Mouse (Mus musculus) limb, embryonic 13.5 days (tissue): ENCODE data around the gene Coa6. TPM values are rescaled to one million over a fixed set of nuclear protein-coding genes. Genes with fewer than 3 reads are reported as not detected.

Source experiments
- ATAC-seq: fragments of 200-750 bp; cut with Nextera tagmentation; 2 replicates; pipeline ENCODE4 v1.8.0; 2017; ENCODE audit warnings: low read depth, moderate number of reproducible peaks, moderate TSS enrichment; ENCODE audit not compliant: low FRiP score
- H3K27ac ChIP-seq: fragments of 300-500 bp; sonication (generic); 2 replicates; pipeline ENCODE4 v1.5.1; 2015; ENCODE audit warnings: inconsistent platforms, mild to moderate bottlenecking, moderate library complexity
- H3K27me3 ChIP-seq: fragments of 300-500 bp; sonication (generic); 2 replicates; pipeline ENCODE4 v1.6.1; 2015; ENCODE audit warnings: mild to moderate bottlenecking, inconsistent platforms
- H3K36me3 ChIP-seq: fragments of 300-500 bp; sonication (generic); 2 replicates; pipeline ENCODE4 v1.6.1; 2015; ENCODE audit warnings: inconsistent platforms, mild to moderate bottlenecking, moderate library complexity
- H3K4me1 ChIP-seq: fragments of 300-500 bp; sonication (generic); 2 replicates; pipeline ENCODE4 v1.6.1; 2015; ENCODE audit warnings: inconsistent platforms
- H3K4me2 ChIP-seq: fragments of 300-500 bp; sonication (generic); replicated peaks from 2 replicates; pipeline ENCODE4 v1.6.1; 2015; ENCODE audit warnings: inconsistent platforms, mild to moderate bottlenecking, moderate library complexity
- H3K4me3 ChIP-seq: fragments of 300-500 bp; sonication (generic); 2 replicates; pipeline ENCODE4 v1.5.1; 2015; ENCODE audit warnings: moderate library complexity, mild to moderate bottlenecking, inconsistent platforms
- H3K9ac ChIP-seq: fragments of 300-500 bp; sonication (generic); 2 replicates; pipeline ENCODE4 v1.6.1; 2015; ENCODE audit warnings: mild to moderate bottlenecking, inconsistent platforms
- H3K9me3 ChIP-seq: fragments of 300-500 bp; sonication (generic); 2 replicates; pipeline ENCODE4 v1.6.1; 2016; ENCODE audit warnings: inconsistent platforms
- WGBS: fragments of 180-500 bp; shearing (Covaris S2); methylation state at CpG from one replicate; pipeline ENCODE4 v1.1.7; 2015; 5-methylcytosine and 5-hydroxymethylcytosine counted together
- polyA plus RNA-seq: library from polyadenylated mRNA; unstranded; fragments of >200 nt; fragmentation: Nextera tagmentation; extraction: Ambion mirVana; gene quantifications from 2 replicates; pipeline ENCODE4 v1.2.1, GENCODE M21; 2015

Coa6 gene
- polyA plus RNA-seq, 1 experiment from 2014 or later = 54.2 TPM

DNA sequence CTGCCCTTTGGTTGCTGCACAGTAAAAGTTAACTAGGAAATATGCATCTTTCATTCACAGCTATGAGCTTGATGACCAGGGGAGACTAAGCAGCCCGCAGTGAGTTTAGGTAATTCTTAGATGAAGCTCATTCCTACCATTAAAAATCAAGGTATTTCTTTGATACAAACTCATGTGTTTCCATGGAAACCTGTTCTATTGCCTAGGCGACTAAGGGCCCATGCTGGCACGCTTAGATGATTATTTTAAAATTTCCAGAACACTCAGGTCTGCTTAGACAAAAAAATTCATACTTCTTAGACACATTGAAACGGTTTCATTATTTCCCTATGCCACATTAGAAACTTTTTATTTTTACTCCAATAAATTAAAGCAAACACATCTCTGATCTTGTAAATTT is 17.3 kb upstream of the Coa6 start:
- no peaks in the 10 kb centered on the region for H3K36me3 ChIP-seq
- H3K4me2 ChIP-seq = no peak overlapping the region
- no peak overlapping the region for H3K27ac ChIP-seq
- no peak overlapping the region for H3K4me3 ChIP-seq
- no peaks in the 10 kb centered on the region for H3K9me3 ChIP-seq
- no peaks in the 10 kb centered on the region for H3K4me1 ChIP-seq
- H3K9ac ChIP-seq = no peak overlapping the region
- no peaks in the 10 kb centered on the region for H3K27me3 ChIP-seq
- WGBS = 75% methylated on average over 4 of the region's 4 CpGs
- no peak for ATAC-seq

DNA sequence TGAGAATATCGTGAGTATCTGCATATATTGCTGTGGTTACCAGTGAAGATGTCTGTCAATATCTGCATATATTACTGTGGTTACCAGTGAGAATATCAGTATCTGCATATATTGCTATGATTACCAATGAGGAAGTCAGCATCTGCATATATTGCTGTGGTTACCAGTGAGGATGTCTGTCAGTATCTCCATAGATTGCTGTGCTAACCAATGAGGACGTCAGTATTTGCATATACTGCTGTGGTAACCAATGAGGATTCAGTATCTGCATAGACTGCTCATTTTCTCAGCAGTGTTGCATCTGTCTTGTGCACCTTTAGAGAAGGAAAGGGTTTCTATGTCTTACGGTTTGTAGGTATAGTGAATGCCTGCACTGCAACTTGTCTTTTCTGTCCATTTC is 1.5 kb upstream of the Coa6 start:
- Histone ChIP-seq H3K4me3 (no peak overlapping the region), H3K4me1 (peaks cover 13% of the 10 kb centered on the region), H3K36me3 (peaks cover 2% of the 10 kb centered on the region), H3K27me3 (no peaks in the 10 kb centered on the region), H3K27ac (no peak overlapping the region), H3K9ac (no peak overlapping the region), H3K9me3 (no peaks in the 10 kb centered on the region), H3K4me2 (no peak overlapping the region)
- WGBS = 75% methylated on average over 3 of the region's 3 CpGs
- no peak for ATAC-seq

- Histone ChIP-seq H3K4me1 (peaks cover 13% of the 10 kb centered on the region), H3K27ac (peak overlapping the region; percentile 70; the same call in 1 of the 2 replicates), H3K9me3 (no peaks in the 10 kb centered on the region), H3K4me2 (peak overlapping the region; percentile 89), H3K27me3 (no peaks in the 10 kb centered on the region), H3K4me3 (peak overlapping the region; percentile 91), H3K9ac (peak overlapping the region; percentile 92), H3K36me3 (peaks cover 23% of the 10 kb centered on the region)
- ATAC-seq = peak; percentile 55
- 9% methylated on average over 9 of the region's 9 CpGs for WGBS
These were observed 595 bp downstream of the Coa6 start for GRCm38 (mm10) chr8:126422920-126423300.

GRCm38 (mm10) chr8:126424163-126424562 is 1.8 kb downstream of the Coa6 start:
- H3K9me3 ChIP-seq = no peaks in the 10 kb centered on the region

DNA sequence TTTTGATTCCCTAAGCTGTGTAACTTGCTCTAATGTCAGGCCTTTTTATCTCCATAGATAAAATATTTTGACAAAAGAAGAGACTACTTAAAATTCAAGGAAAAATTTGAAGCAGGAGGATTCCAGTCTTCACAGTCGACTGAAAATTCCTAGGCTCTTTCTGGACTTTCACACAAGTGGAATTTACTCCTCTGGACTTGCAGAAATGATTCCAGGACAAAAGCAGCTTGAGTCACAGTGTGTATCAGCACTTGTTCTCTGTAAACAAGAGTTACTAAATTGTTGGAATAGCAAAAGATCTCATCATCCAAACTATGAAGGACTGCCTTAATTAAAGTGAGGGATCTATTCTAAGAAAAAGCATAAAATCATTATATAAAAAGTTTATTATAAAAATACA is 2.6 kb downstream of the Coa6 start:
- Histone ChIP-seq H3K36me3 (peaks cover 43% of the 10 kb centered on the region), H3K9me3 (no peaks in the 10 kb centered on the region), H3K27me3 (no peaks in the 10 kb centered on the region), H3K4me2 (no peak overlapping the region), H3K9ac (no peak overlapping the region), H3K4me3 (no peak overlapping the region), H3K27ac (no peak overlapping the region), H3K4me1 (peaks cover 13% of the 10 kb centered on the region)
- WGBS = 80% methylated on average over 1 of the region's 1 CpGs
- no peak for ATAC-seq

More at GRCm38 (mm10) chr8:126424163-126424562, 1.8 kb downstream of the Coa6 start:
- WGBS = 78% methylated on average over 4 of the region's 4 CpGs
- Histone ChIP-seq H3K4me3 (no peak overlapping the region), H3K27ac (no peak overlapping the region), H3K36me3 (peaks cover 35% of the 10 kb centered on the region), H3K4me1 (peaks cover 13% of the 10 kb centered on the region), H3K9ac (no peak overlapping the region), H3K4me2 (no peak overlapping the region), H3K27me3 (no peaks in the 10 kb centered on the region)
- ATAC-seq = no peak

GRCm38 (mm10) chr8:126429635-126430034 is 7.3 kb downstream of the Coa6 start:
- no peak overlapping the region for H3K4me3 ChIP-seq
- peaks cover 78% of the 10 kb centered on the region for H3K36me3 ChIP-seq
- WGBS = 92% methylated on average over 5 of the region's 5 CpGs
- ATAC-seq = no peak
- no peak overlapping the region for H3K4me2 ChIP-seq
- no peaks in the 10 kb centered on the region for H3K27me3 ChIP-seq
- H3K27ac ChIP-seq = no peak overlapping the region
- no peaks in the 10 kb centered on the region for H3K4me1 ChIP-seq
- no peaks in the 10 kb centered on the region for H3K9me3 ChIP-seq
- no peak overlapping the region for H3K9ac ChIP-seq

DNA sequence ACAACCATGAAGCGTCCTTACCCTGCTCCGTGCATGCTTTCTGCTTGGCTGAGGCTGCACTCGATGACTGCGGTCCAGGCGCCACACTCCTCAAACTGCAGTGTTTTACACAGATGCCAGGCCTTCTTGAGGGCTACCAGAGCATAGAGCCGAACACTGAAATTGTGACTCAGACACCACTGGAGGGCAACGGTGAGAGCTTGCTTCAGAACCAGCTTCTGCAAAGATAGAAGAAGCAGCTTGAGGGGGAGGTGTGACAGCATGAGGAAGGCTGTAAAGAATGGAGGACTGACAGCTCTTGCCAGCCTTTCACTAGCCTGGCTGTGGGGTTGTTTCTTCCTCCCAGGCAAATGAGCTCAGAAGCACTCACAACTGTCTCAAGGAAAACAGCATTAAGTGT is 11.5 kb downstream of the Coa6 start:
- WGBS = 85% methylated on average over 7 of the region's 7 CpGs
- Histone ChIP-seq H3K9me3 (no peaks in the 10 kb centered on the region), H3K36me3 (peaks cover 72% of the 10 kb centered on the region), H3K4me2 (no peak overlapping the region), H3K9ac (no peak overlapping the region), H3K4me3 (no peak overlapping the region), H3K27ac (no peak overlapping the region), H3K4me1 (no peaks in the 10 kb centered on the region), H3K27me3 (no peaks in the 10 kb centered on the region)
- ATAC-seq = no peak

- H3K27me3 ChIP-seq = no peaks in the 10 kb centered on the region
- no peak overlapping the region for H3K9ac ChIP-seq
- 79% methylated on average over 2 of the region's 2 CpGs for WGBS
- no peak overlapping the region for H3K4me2 ChIP-seq
- H3K9me3 ChIP-seq = no peaks in the 10 kb centered on the region
- ATAC-seq = no peak
- H3K36me3 ChIP-seq = peaks cover 52% of the 10 kb centered on the region
- H3K4me3 ChIP-seq = no peak overlapping the region
- H3K4me1 ChIP-seq = no peaks in the 10 kb centered on the region
- H3K27ac ChIP-seq = no peak overlapping the region
These were observed 16.6 kb downstream of the Coa6 start for GRCm38 (mm10) chr8:126438937-126439336.

DNA sequence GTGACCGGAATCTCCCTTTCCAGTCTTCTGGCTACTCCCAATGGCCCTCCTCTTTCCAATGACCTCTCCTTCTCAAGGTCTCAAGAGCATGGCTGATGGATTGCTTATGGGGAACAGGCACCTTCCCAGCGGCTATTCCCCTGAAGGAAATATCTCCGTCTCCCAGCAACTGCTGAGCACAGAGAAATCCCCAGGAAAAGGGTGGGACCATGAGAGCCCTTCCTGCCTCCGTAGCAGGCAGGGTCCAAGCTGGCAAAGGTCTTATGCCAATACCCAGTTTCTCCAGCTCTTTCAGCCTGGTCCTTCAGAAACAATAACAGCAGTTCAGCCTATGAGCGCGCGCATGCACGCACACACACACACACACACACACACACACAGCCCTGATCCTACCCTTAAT is 28.8 kb downstream of the Coa6 start:
- H3K36me3 ChIP-seq = peaks cover 83% of the 10 kb centered on the region
- no peaks in the 10 kb centered on the region for H3K4me1 ChIP-seq
- WGBS = 92% methylated on average over 8 of the region's 8 CpGs
- no peak overlapping the region for H3K4me3 ChIP-seq
- no peaks in the 10 kb centered on the region for H3K9me3 ChIP-seq
- no peak for ATAC-seq
- no peak overlapping the region for H3K27ac ChIP-seq
- no peak overlapping the region for H3K4me2 ChIP-seq
- no peaks in the 10 kb centered on the region for H3K27me3 ChIP-seq
- no peak overlapping the region for H3K9ac ChIP-seq

DNA sequence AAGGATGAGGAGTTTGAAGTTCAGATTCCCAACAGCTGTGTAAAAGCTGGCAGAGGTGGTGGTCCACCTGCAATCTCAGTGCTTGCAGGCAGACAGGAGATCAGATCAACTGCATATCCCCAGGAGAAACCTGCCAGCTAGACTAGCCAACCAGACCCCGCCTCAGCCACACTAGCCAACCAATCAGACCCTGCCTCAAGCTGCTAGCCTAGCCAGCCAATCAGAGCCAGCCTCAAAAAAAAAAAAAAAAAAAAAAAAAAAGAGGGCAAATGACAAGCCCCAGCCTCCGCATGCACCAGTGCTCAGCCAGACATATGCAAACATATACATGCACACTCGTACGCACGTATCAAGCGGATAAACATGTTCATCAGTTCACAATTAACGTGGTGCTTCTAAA is 33.1 kb downstream of the Coa6 start:
- Histone ChIP-seq H3K9me3 (no peaks in the 10 kb centered on the region), H3K27ac (no peak overlapping the region), H3K4me3 (no peak overlapping the region), H3K9ac (no peak overlapping the region), H3K36me3 (peaks cover 77% of the 10 kb centered on the region), H3K27me3 (no peaks in the 10 kb centered on the region), H3K4me1 (no peaks in the 10 kb centered on the region), H3K4me2 (no peak overlapping the region)
- ATAC-seq = no peak
- 81% methylated on average over 7 of the region's 7 CpGs for WGBS

DNA sequence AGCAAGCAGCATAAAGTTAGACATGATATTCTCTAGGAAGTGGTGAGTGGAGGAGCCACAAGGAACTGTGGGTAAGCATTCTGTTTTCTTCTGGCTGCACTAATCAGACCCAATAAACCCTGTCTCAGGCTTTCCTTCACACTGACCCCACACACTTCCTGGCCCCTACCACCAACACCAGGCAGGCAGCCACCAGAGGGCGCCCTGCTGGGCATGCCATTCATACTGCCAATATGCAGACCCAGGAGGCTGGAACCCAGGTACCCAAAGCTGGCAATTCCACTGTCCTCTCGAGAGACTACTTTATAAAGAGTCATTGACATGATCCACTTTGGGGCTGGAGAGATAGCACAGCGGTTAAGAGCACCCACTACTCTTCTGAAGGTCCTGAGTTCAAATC is 38.0 kb downstream of the Coa6 start:
- 51% methylated on average over 3 of the region's 3 CpGs for WGBS
- Histone ChIP-seq H3K4me2 (no peak overlapping the region), H3K27me3 (no peaks in the 10 kb centered on the region), H3K9ac (no peak overlapping the region), H3K4me3 (no peak overlapping the region), H3K4me1 (no peaks in the 10 kb centered on the region), H3K27ac (no peak overlapping the region), H3K9me3 (no peaks in the 10 kb centered on the region), H3K36me3 (peaks cover 72% of the 10 kb centered on the region)
- ATAC-seq = no peak

GRCm38 (mm10) chr8:126461735-126462134 is 39.4 kb downstream of the Coa6 start:
- no peak for ATAC-seq
- Histone ChIP-seq H3K9me3 (no peaks in the 10 kb centered on the region), H3K9ac (no peak overlapping the region), H3K36me3 (peaks cover 70% of the 10 kb centered on the region), H3K27ac (no peak overlapping the region), H3K4me2 (no peak overlapping the region), H3K4me1 (no peaks in the 10 kb centered on the region), H3K4me3 (no peak overlapping the region), H3K27me3 (no peaks in the 10 kb centered on the region)
- 79% methylated on average over 7 of the region's 7 CpGs for WGBS

- H3K27me3 ChIP-seq = no peaks in the 10 kb centered on the region
- H3K4me2 ChIP-seq = no peak overlapping the region
- H3K9me3 ChIP-seq = no peaks in the 10 kb centered on the region
- no peak for ATAC-seq
- peaks cover 70% of the 10 kb centered on the region for H3K36me3 ChIP-seq
- H3K9ac ChIP-seq = no peak overlapping the region
- no peak overlapping the region for H3K27ac ChIP-seq
- no peaks in the 10 kb centered on the region for H3K4me1 ChIP-seq
- 78% methylated on average over 7 of the region's 7 CpGs for WGBS
- H3K4me3 ChIP-seq = no peak overlapping the region
These were observed 41.8 kb downstream of the Coa6 start for GRCm38 (mm10) chr8:126464071-126464470.
